Mouse (Mus musculus): ENCODE results near the gene Ppp1r16b. TPM values are rescaled to one million over a fixed set of nuclear protein-coding genes. Genes with fewer than 3 reads are reported as not detected.

The Ppp1r16b gene
- polyA plus RNA-seq, 1 experiment from 2014 or later: 4.6 TPM

- no peak for DNase-seq (ENCODE audit: low spot score)
- no peak overlapping the region for H3K9ac ChIP-seq (ENCODE audit: low read length)
Observed at GRCm38 (mm10) chr2:158774886-158775285, 109.7 kb downstream of the Ppp1r16b start.

GRCm38 (mm10) chr2:158776716-158777115, 111.5 kb downstream of the Ppp1r16b start:
- ATAC-seq (ENCODE audit: insufficient number of reproducible peaks, low FRiP score, low TSS enrichment, low read depth): no peak
- no peaks in the 10 kb centered on the region for H3K4me1 ChIP-seq (ENCODE audit: control insufficient read depth, insufficient read depth, low read length)
- no peak overlapping the region for H3K4me2 ChIP-seq (ENCODE audit: low read depth, severe bottlenecking)
- H3K4me3 ChIP-seq (ENCODE audit: low read depth, low read length): no peak overlapping the region
- H3K27ac ChIP-seq (replicated peaks; ENCODE audit: low read depth, low read length): no peak overlapping the region
- no peak for DNase-seq (ENCODE audit: low spot score)
- no peaks in the 10 kb centered on the region for H3K9me3 ChIP-seq (ENCODE audit: control insufficient read depth, low read length)
- H3K27me3 ChIP-seq (ENCODE audit: control insufficient read depth, insufficient read depth, low read length): no peaks in the 10 kb centered on the region
- H3K9ac ChIP-seq (ENCODE audit: low read length): no peak overlapping the region
- H3K36me3 ChIP-seq (ENCODE audit: control insufficient read depth, insufficient read depth, low read length): peaks cover 17% of the 10 kb centered on the region
- WGBS: 81% methylated on average over 4 of the region's 4 CpGs

More at GRCm38 (mm10) chr2:158774886-158775285, 109.7 kb downstream of the Ppp1r16b start:
- Histone ChIP-seq H3K9me3 (ENCODE audit: control insufficient read depth, low read length) (no peaks in the 10 kb centered on the region), H3K27me3 (ENCODE audit: control insufficient read depth, insufficient read depth, low read length) (no peaks in the 10 kb centered on the region), H3K27ac (replicated peaks; ENCODE audit: low read depth, low read length) (no peak overlapping the region), H3K4me2 (ENCODE audit: low read depth, severe bottlenecking) (no peak overlapping the region), H3K4me1 (ENCODE audit: control insufficient read depth, insufficient read depth, low read length) (peaks cover 11% of the 10 kb centered on the region), H3K36me3 (ENCODE audit: control insufficient read depth, insufficient read depth, low read length) (peaks cover 7% of the 10 kb centered on the region; the same call in 1 of the 2 replicates), H3K4me3 (ENCODE audit: low read depth, low read length) (no peak overlapping the region)
- no peak for ATAC-seq (ENCODE audit: insufficient number of reproducible peaks, low FRiP score, low TSS enrichment, low read depth)
- 83% methylated on average over 8 of the region's 8 CpGs for WGBS

- H3K9ac ChIP-seq (ENCODE audit: low read length): no peak overlapping the region
- H3K36me3 ChIP-seq (ENCODE audit: control insufficient read depth, insufficient read depth, low read length): peaks cover 13% of the 10 kb centered on the region
- no peak overlapping the region for H3K4me3 ChIP-seq (ENCODE audit: low read depth, low read length)
- 69% methylated on average over 6 of the region's 6 CpGs for WGBS
- DNase-seq (ENCODE audit: low spot score): no peak
- H3K4me2 ChIP-seq (ENCODE audit: low read depth, severe bottlenecking): no peak overlapping the region
- ATAC-seq (ENCODE audit: insufficient number of reproducible peaks, low FRiP score, low TSS enrichment, low read depth): no peak
- no peak overlapping the region for H3K27ac ChIP-seq (replicated peaks; ENCODE audit: low read depth, low read length)
- H3K27me3 ChIP-seq (ENCODE audit: control insufficient read depth, insufficient read depth, low read length): no peaks in the 10 kb centered on the region
- H3K4me1 ChIP-seq (ENCODE audit: control insufficient read depth, insufficient read depth, low read length): no peaks in the 10 kb centered on the region
- no peaks in the 10 kb centered on the region for H3K9me3 ChIP-seq (ENCODE audit: control insufficient read depth, low read length)
Observed at GRCm38 (mm10) chr2:158777490-158777889, 112.3 kb downstream of the Ppp1r16b start.

GRCm38 (mm10) chr2:158778349-158778748, 113.2 kb downstream of the Ppp1r16b start:
- H3K27me3 ChIP-seq (ENCODE audit: control insufficient read depth, insufficient read depth, low read length): no peaks in the 10 kb centered on the region
- no peaks in the 10 kb centered on the region for H3K4me1 ChIP-seq (ENCODE audit: control insufficient read depth, insufficient read depth, low read length)
- H3K9ac ChIP-seq (ENCODE audit: low read length): no peak overlapping the region
- ATAC-seq (ENCODE audit: insufficient number of reproducible peaks, low FRiP score, low TSS enrichment, low read depth): no peak
- no peaks in the 10 kb centered on the region for H3K9me3 ChIP-seq (ENCODE audit: control insufficient read depth, low read length)
- no peak overlapping the region for H3K4me3 ChIP-seq (ENCODE audit: low read depth, low read length)
- DNase-seq (ENCODE audit: low spot score): no peak
- H3K36me3 ChIP-seq (ENCODE audit: control insufficient read depth, insufficient read depth, low read length): peaks cover 13% of the 10 kb centered on the region
- no peak overlapping the region for H3K27ac ChIP-seq (replicated peaks; ENCODE audit: low read depth, low read length)
- H3K4me2 ChIP-seq (ENCODE audit: low read depth, severe bottlenecking): no peak overlapping the region
- 74% methylated on average over 7 of the region's 7 CpGs for WGBS

GRCm38 (mm10) chr2:158781126-158781525, 115.9 kb downstream of the Ppp1r16b start:
- Histone ChIP-seq H3K4me2 (ENCODE audit: low read depth, severe bottlenecking) (no peak overlapping the region), H3K4me1 (ENCODE audit: control insufficient read depth, insufficient read depth, low read length) (no peaks in the 10 kb centered on the region), H3K9ac (ENCODE audit: low read length) (no peak overlapping the region), H3K36me3 (ENCODE audit: control insufficient read depth, insufficient read depth, low read length) (peaks cover 26% of the 10 kb centered on the region), H3K4me3 (ENCODE audit: low read depth, low read length) (no peak overlapping the region), H3K27ac (replicated peaks; ENCODE audit: low read depth, low read length) (no peak overlapping the region), H3K9me3 (ENCODE audit: control insufficient read depth, low read length) (no peaks in the 10 kb centered on the region), H3K27me3 (ENCODE audit: control insufficient read depth, insufficient read depth, low read length) (no peaks in the 10 kb centered on the region)
- DNase-seq (ENCODE audit: low spot score) (no peak), ATAC-seq (ENCODE audit: insufficient number of reproducible peaks, low FRiP score, low TSS enrichment, low read depth) (no peak)
- 93% methylated on average over 7 of the region's 7 CpGs for WGBS

GRCm38 (mm10) chr2:158786927-158787795, 122.0 kb downstream of the Ppp1r16b start:
- Histone ChIP-seq H3K4me3 (ENCODE audit: low read depth, low read length) (no peak overlapping the region), H3K36me3 (ENCODE audit: control insufficient read depth, insufficient read depth, low read length) (peaks cover 13% of the 10 kb centered on the region; the same call in 1 of the 2 replicates), H3K4me2 (ENCODE audit: low read depth, severe bottlenecking) (no peak overlapping the region), H3K27ac (replicated peaks; ENCODE audit: low read depth, low read length) (no peak overlapping the region), H3K9me3 (ENCODE audit: control insufficient read depth, low read length) (no peaks in the 10 kb centered on the region), H3K9ac (ENCODE audit: low read length) (no peak overlapping the region), H3K4me1 (ENCODE audit: control insufficient read depth, insufficient read depth, low read length) (no peaks in the 10 kb centered on the region), H3K27me3 (ENCODE audit: control insufficient read depth, insufficient read depth, low read length) (no peaks in the 10 kb centered on the region)
- DNase-seq (ENCODE audit: low spot score) (no peak), ATAC-seq (ENCODE audit: insufficient number of reproducible peaks, low FRiP score, low TSS enrichment, low read depth) (no peak)
- 96% methylated on average over 14 of the region's 14 CpGs for WGBS

- under 1% methylated on average over 29 of the region's 33 CpGs for WGBS
- Histone ChIP-seq H3K9ac (ENCODE audit: low read length) (peak within 1 kb of the TSS; percentile 81), H3K4me2 (ENCODE audit: low read depth, severe bottlenecking) (peak within 1 kb of the TSS; percentile 82), H3K4me3 (ENCODE audit: low read depth, low read length) (peak within 1 kb of the TSS; percentile 76), H3K4me1 (ENCODE audit: control insufficient read depth, insufficient read depth, low read length) (no peaks in the 10 kb centered on the region), H3K27me3 (ENCODE audit: control insufficient read depth, insufficient read depth, low read length) (no peaks in the 10 kb centered on the region), H3K36me3 (ENCODE audit: control insufficient read depth, insufficient read depth, low read length) (no peaks in the 10 kb centered on the region), H3K27ac (replicated peaks; ENCODE audit: low read depth, low read length) (peak within 1 kb of the TSS; percentile 5; the same call in 1 of the 2 replicates), H3K9me3 (ENCODE audit: control insufficient read depth, low read length) (no peaks in the 10 kb centered on the region)
- DNase-seq (ENCODE audit: low spot score) (peak; percentile 95), ATAC-seq (ENCODE audit: insufficient number of reproducible peaks, low FRiP score, low TSS enrichment, low read depth) (peak; percentile 98)
Observed at GRCm38 (mm10) chr2:158794494-158795004, 129.4 kb downstream of the Ppp1r16b start, which contains the start of gene Dhx35. TSS of gene Dhx35 (plus strand) at chr2:158794807.

- H3K4me2 ChIP-seq (ENCODE audit: low read depth, severe bottlenecking): peak overlapping the region; percentile 82
- H3K9ac ChIP-seq (ENCODE audit: low read length): peak overlapping the region; percentile 81
- ATAC-seq (ENCODE audit: insufficient number of reproducible peaks, low FRiP score, low TSS enrichment, low read depth) (no peak; the same call in 1 of the 2 replicates), DNase-seq (ENCODE audit: low spot score) (no peak)
- H3K9me3 ChIP-seq (ENCODE audit: control insufficient read depth, low read length): no peaks in the 10 kb centered on the region
- H3K27me3 ChIP-seq (ENCODE audit: control insufficient read depth, insufficient read depth, low read length): no peaks in the 10 kb centered on the region
- 13% methylated on average over 15 of the region's 15 CpGs for WGBS
- no peak overlapping the region for H3K27ac ChIP-seq (replicated peaks; ENCODE audit: low read depth, low read length)
- H3K4me1 ChIP-seq (ENCODE audit: control insufficient read depth, insufficient read depth, low read length): no peaks in the 10 kb centered on the region
- H3K4me3 ChIP-seq (ENCODE audit: low read depth, low read length): peak overlapping the region; percentile 76
- no peaks in the 10 kb centered on the region for H3K36me3 ChIP-seq (ENCODE audit: control insufficient read depth, insufficient read depth, low read length)
Observed at GRCm38 (mm10) chr2:158795043-158795442, 129.8 kb downstream of the Ppp1r16b start.

Data from limb, embryonic 11.5 days (tissue).